ENCODE assay signal across 25 mouse cellular contexts in the genomic region with DNA sequence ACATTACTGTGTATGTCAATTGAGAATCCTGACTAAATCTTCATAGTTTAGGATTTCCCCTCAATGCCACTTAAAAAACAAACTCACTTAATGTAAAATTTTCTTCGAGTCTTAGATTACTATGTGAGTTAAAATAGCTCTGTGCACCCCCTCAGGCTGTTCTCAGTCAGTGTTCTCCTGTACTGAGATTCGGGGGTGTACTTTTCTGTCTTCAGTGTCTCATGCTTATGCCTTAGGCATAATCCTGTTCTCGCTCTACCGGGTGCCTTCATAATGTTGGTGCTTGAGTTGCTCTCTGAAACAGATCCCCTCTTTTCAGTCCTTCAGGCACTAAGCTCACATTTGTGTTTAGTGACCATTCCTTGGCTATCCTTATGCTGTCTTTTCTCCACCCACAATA.
A peak's percentile ranks its signal among the peaks of the same experiment; 100 is the strongest.
DNase-seq lines count a peak whose midpoint lies in the region; ATAC-seq and TF ChIP-seq lines count a peak whose summit lies in the region.
"Had no signal": no experiment of that assay in that cellular context is flagged by ENCODE, and none has a peak within 500 bp of the region (broad histone marks: within the 10 kb centered on the region; RNA-seq: fewer than 3 reads in every experiment).

No protein-coding gene starts in this region.

- intact Hi-C loops in left cerebral cortex, postnatal 14 days (cut with DNase I) = no loop called here

- TF ChIP-seq EP300 in liver, postnatal 0 days (IDR thresholded peaks at IDR 0.05; ENCODE audit: low read depth) = no peak

- no peaks in the 10 kb centered on the region for H3K27me3 ChIP-seq in liver, postnatal 0 days (ENCODE audit: insufficient read depth, low read length)
- H3K27me3 ChIP-seq: embryonic facial prominence, embryonic 12.5 days; embryonic facial prominence, embryonic 15.5 days; heart, embryonic 12.5 days; heart, embryonic 15.5 days; hindbrain, embryonic 13.5 days had no signal

- H3K36me3 ChIP-seq in liver, postnatal 0 days (replicated peaks; ENCODE audit: insufficient read depth, low read length) = no peaks in the 10 kb centered on the region
- H3K36me3 ChIP-seq: embryonic facial prominence, embryonic 15.5 days; heart, embryonic 15.5 days; hindbrain, embryonic 13.5 days had no signal

- H3K4me2 ChIP-seq in liver, postnatal 0 days (ENCODE audit: low read depth, low read length) = no peak overlapping the region
- H3K4me2 ChIP-seq: embryonic facial prominence, embryonic 12.5 days; embryonic facial prominence, embryonic 15.5 days; heart, embryonic 12.5 days; heart, embryonic 15.5 days; hindbrain, embryonic 13.5 days had no signal

- no peak for ATAC-seq in liver, postnatal 0 days
- ATAC-seq: activated CD4-positive, CD25-positive, alpha-beta regulatory T cell, adult 4 months; forebrain, embryonic 14.5 days; forebrain, postnatal 0 days; hindbrain, embryonic 16.5 days had no signal

- no peak overlapping the region for H3K4me3 ChIP-seq in liver, postnatal 0 days (ENCODE audit: low read depth, low read length)
- H3K4me3 ChIP-seq: embryonic facial prominence, embryonic 12.5 days; embryonic facial prominence, embryonic 15.5 days; heart, embryonic 12.5 days; heart, embryonic 15.5 days; hindbrain, embryonic 10.5 days; hindbrain, embryonic 13.5 days had no signal

- H3K9ac ChIP-seq in liver, postnatal 0 days (replicated peaks) = no peak overlapping the region
- H3K9ac ChIP-seq: embryonic facial prominence, embryonic 12.5 days; embryonic facial prominence, embryonic 15.5 days; forebrain, postnatal 0 days; heart, embryonic 12.5 days; heart, embryonic 15.5 days; hindbrain, embryonic 13.5 days had no signal

- peak; percentile 24 to 48 for DNase-seq in left cerebral cortex, postnatal 14 days (ENCODE audit: low spot score in 2 of 2)
- DNase-seq in left cerebral cortex, adult 11 months (ENCODE audit: low spot score) = no peak
- peak; percentile 33 for DNase-seq in retina, postnatal 1 day
- DNase-seq in retina, embryonic 14.5 days (ENCODE audit: low spot score) = no peak
- DNase-seq in brain, adult 2 months (ENCODE audit: low read depth, low spot score) = peak; percentile 68
- no peak for DNase-seq in liver, postnatal 0 days
- DNase-seq: adrenal gland, adult 8-10 months; adrenal gland, postnatal 25 days; cerebellum, adult 18-20 months; cerebellum, adult 9-10 months; cerebellum, postnatal 14 days; forebrain, postnatal 0 days; gastrocnemius, postnatal 25 days; heart, adult 18-20 months; heart, postnatal 10 days; heart, postnatal 36 days had no signal

- H3K9me3 ChIP-seq in liver, postnatal 0 days (ENCODE audit: low read length) = no peaks in the 10 kb centered on the region
- H3K9me3 ChIP-seq: embryonic facial prominence, embryonic 12.5 days; embryonic facial prominence, embryonic 15.5 days; heart, embryonic 12.5 days; heart, embryonic 15.5 days; hindbrain, embryonic 10.5 days; hindbrain, embryonic 13.5 days had no signal

- TF ChIP-seq CTCF in liver, postnatal 0 days (IDR thresholded peaks at IDR 0.05; ENCODE audit: low read depth) = no peak

- H3K27ac ChIP-seq in liver, postnatal 0 days (ENCODE audit: low read depth) = no peak overlapping the region
- H3K27ac ChIP-seq: embryonic facial prominence, embryonic 12.5 days; embryonic facial prominence, embryonic 15.5 days; heart, embryonic 15.5 days; hindbrain, embryonic 10.5 days; hindbrain, embryonic 13.5 days had no signal

- 81% methylated on average over 4 of the region's 4 CpGs for WGBS in liver, postnatal 0 days (ENCODE audit: insufficient replicate concordance)

- no peaks in the 10 kb centered on the region for H3K4me1 ChIP-seq in liver, postnatal 0 days (ENCODE audit: insufficient read depth)
- H3K4me1 ChIP-seq: embryonic facial prominence, embryonic 12.5 days; embryonic facial prominence, embryonic 15.5 days; heart, embryonic 12.5 days; heart, embryonic 15.5 days had no signal

Comparison
In these comparisons a context has a peak if more than half of its experiments do, and no peak if none do; other contexts are left out.
1. DNase-seq: peak in left cerebral cortex, postnatal 14 days (2 of 2), retina, postnatal 1 day (single experiment) and brain, adult 2 months (single experiment); none in left cerebral cortex, adult 11 months (single experiment), retina, embryonic 14.5 days (single experiment) and liver, postnatal 0 days (single experiment).